Mouse (Mus musculus) layer of hippocampus, postnatal 14 days (tissue): ENCODE measurements around the gene Lrrc45. TPM values are rescaled to one million over a fixed set of nuclear protein-coding genes. Genes with fewer than 3 reads are reported as not detected.
"Not testable (repeated sequence)": the region's sequence is repeated elsewhere in the genome, so short reads cannot be mapped to it uniquely, and the experiment has no call there.

ENCODE experiments used
- DNase-seq, 2 experiments: peaks; one replicate each; pipeline ENCODE4 v3.0.0; 2021 to 2022; ENCODE audit warnings: low spot score in 2 of 2, mixed read lengths in 1 of 2
- total RNA-seq, 2 experiments: library from RNA; stranded (reverse); gene quantifications; 2 replicates each; pipeline ENCODE4 v1.2.3; 2021

The Lrrc45 gene
- total RNA-seq, 2 experiments from 2014 or later = 56.0 to 58.2 TPM

GRCm38 (mm10) chr11:120763121-120763999, 49.6 kb downstream of the Lrrc45 start:
- DNase-seq = not testable (repeated sequence)

DNA sequence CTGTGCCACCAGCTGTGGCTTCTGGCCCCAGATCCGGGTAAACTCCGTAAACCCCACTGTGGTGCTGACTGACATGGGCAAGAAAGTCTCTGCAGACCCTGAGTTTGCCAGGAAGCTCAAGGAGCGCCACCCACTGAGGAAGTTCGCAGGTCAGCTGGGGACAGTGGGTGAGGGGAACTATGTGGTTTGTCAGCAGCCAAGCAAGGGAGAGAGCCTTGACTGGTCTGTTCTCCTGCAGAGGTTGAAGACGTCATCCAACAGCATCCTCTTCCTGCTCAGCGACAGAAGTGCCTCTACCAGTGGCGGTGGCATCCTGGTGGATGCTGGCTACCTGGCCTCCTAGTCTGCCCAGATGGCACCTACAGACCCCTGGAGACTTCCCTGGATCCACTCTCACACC, 53.3 kb downstream of the Lrrc45 start:
- not testable (repeated sequence) for DNase-seq

- DNase-seq = no peak
Observed at GRCm38 (mm10) chr11:120768206-120768605, 54.5 kb downstream of the Lrrc45 start.

Other genes starting within 250 kb of the Lrrc45 start
- gene Arl16, start 246.3 kb upstream of the Lrrc45 start, total RNA-seq = 10 to 100 TPM; 56.7 to 61.6 TPM
- gene Mrpl12, start 229.3 kb upstream of the Lrrc45 start, total RNA-seq = 10 to 100 TPM; 71.3 to 73.5 TPM
- 10 to 100 TPM; 25.6 to 27.2 TPM for gene Slc25a10, start 222.1 kb upstream of the Lrrc45 start, total RNA-seq
- under 1 TPM; 0.28 to 0.36 TPM for gene Gcgr, start 183.2 kb upstream of the Lrrc45 start, total RNA-seq
- gene Mcrip1, start 164.2 kb upstream of the Lrrc45 start, total RNA-seq = 10 to 100 TPM; 86.1 to 89.0 TPM
- not detected for gene Ppp1r27, start 162.8 kb upstream of the Lrrc45 start, total RNA-seq
- gene P4hb, start 140.7 kb upstream of the Lrrc45 start, total RNA-seq = 100 to 1,000 TPM; 142 to 157 TPM
- gene Arhgdia, start 132.3 kb upstream of the Lrrc45 start, total RNA-seq = 100 to 1,000 TPM; 366 to 384 TPM
- gene Alyref, start 115.6 kb upstream of the Lrrc45 start, total RNA-seq = 10 to 100 TPM; 69.3 to 77.0 TPM
- gene Anapc11, start 115.5 kb upstream of the Lrrc45 start, total RNA-seq = 10 to 100 TPM; 88.0 to 96.5 TPM
- 1 to 10 TPM; 2.3 to 2.7 TPM for gene Npb, start 105.4 kb upstream of the Lrrc45 start, total RNA-seq
- 100 to 1,000 TPM; 150 TPM for gene Pcyt2, start 96.0 kb upstream of the Lrrc45 start, total RNA-seq
- 10 to 100 TPM; 35.0 to 35.4 TPM for gene Sirt7, start 88.7 kb upstream of the Lrrc45 start, total RNA-seq
- gene Mafg, start 80.3 kb upstream of the Lrrc45 start, total RNA-seq = 10 to 100 TPM; 85.5 to 89.8 TPM
- gene Pycr1, start 70.2 kb upstream of the Lrrc45 start, total RNA-seq = 1 to 10 TPM; 4.7 to 5.1 TPM
- gene Myadml2, start 65.8 kb upstream of the Lrrc45 start, total RNA-seq = 1 to 10 TPM; 3.0 to 3.5 TPM
- gene Notum, start 52.8 kb upstream of the Lrrc45 start, total RNA-seq = 10 to 100 TPM in 1 of 2 experiments, 1 to 10 TPM in 1; 7.9 to 10.2 TPM
- 10 to 100 TPM; 54.2 to 58.9 TPM for gene Aspscr1, start 41.0 kb upstream of the Lrrc45 start, total RNA-seq
- 10 to 100 TPM; 26.8 to 28.9 TPM for gene Cenpx, start 187 bp upstream of the Lrrc45 start, total RNA-seq
- gene Rac3, start 7.5 kb downstream of the Lrrc45 start, total RNA-seq = 10 to 100 TPM; 83.9 to 98.6 TPM
- gene Dcxr, start 13.4 kb downstream of the Lrrc45 start, total RNA-seq = 10 to 100 TPM; 10.4 to 12.0 TPM
- 1 to 10 TPM; 2.1 to 2.2 TPM for gene Cbr2, start 18.2 kb downstream of the Lrrc45 start, total RNA-seq
- 10 to 100 TPM; 16.1 to 21.9 TPM for gene Hmga1b, start 48.9 kb downstream of the Lrrc45 start, total RNA-seq
- gene Rfng, start 70.3 kb downstream of the Lrrc45 start, total RNA-seq = 10 to 100 TPM; 79.0 to 81.2 TPM
- 100 to 1,000 TPM; 137 to 138 TPM for gene Gps1, start 70.3 kb downstream of the Lrrc45 start, total RNA-seq
- gene Dus1l, start 82.5 kb downstream of the Lrrc45 start, total RNA-seq = 10 to 100 TPM; 40.1 to 45.5 TPM
- gene Fasn, start 110.6 kb downstream of the Lrrc45 start, total RNA-seq = 100 to 1,000 TPM; 223 to 257 TPM
- 1 to 10 TPM; 5.7 to 7.8 TPM for gene Ccdc57, start 218.9 kb downstream of the Lrrc45 start, total RNA-seq
- 1 to 10 TPM; 2.1 to 3.3 TPM for gene Slc16a3, start 234.6 kb downstream of the Lrrc45 start, total RNA-seq